Mouse (Mus musculus) kidney, embryonic 16.5 days (tissue): ENCODE results near the gene Aifm1. TPM values are rescaled to one million over a fixed set of nuclear protein-coding genes. Genes with fewer than 3 reads are reported as not detected.

ENCODE experiments used
- ATAC-seq: fragments of 200-750 bp; cut with Nextera tagmentation; 2 replicates; pipeline ENCODE4 v1.8.0; 2017; ENCODE audit warnings: moderate TSS enrichment; ENCODE audit not compliant: low FRiP score, low TSS enrichment
- H3K27ac ChIP-seq: fragments of 300-500 bp; sonication (generic); 2 replicates; pipeline ENCODE4 v1.5.1; 2014; ENCODE audit warnings: low read length
- H3K27me3 ChIP-seq: fragments of 300-500 bp; sonication (generic); 2 replicates; pipeline ENCODE4 v1.6.1; 2014; ENCODE audit warnings: low read length, control low read depth, mixed read lengths; ENCODE audit not compliant: insufficient read depth
- H3K36me3 ChIP-seq: fragments of 300-500 bp; sonication (generic); 2 replicates; pipeline ENCODE4 v1.6.1; 2014; ENCODE audit warnings: low read length, control low read depth, mixed read lengths; ENCODE audit not compliant: insufficient read depth
- H3K4me1 ChIP-seq: fragments of 300-500 bp; sonication (generic); 2 replicates; pipeline ENCODE4 v1.6.1; 2014; ENCODE audit warnings: low read length, control low read depth, mixed read lengths; ENCODE audit not compliant: insufficient read depth
- H3K4me2 ChIP-seq: fragments of 300-500 bp; sonication (generic); replicated peaks from 2 replicates; pipeline ENCODE4 v1.6.1; 2014; ENCODE audit warnings: low read depth, low read length
- H3K4me3 ChIP-seq: fragments of 300-500 bp; sonication (generic); 2 replicates; pipeline ENCODE4 v1.5.1; 2014; ENCODE audit warnings: mild to moderate bottlenecking, low read length
- H3K9ac ChIP-seq: fragments of 300-500 bp; sonication (generic); replicated peaks from 2 replicates; pipeline ENCODE4 v1.6.1; 2014; ENCODE audit warnings: low read length
- H3K9me3 ChIP-seq: fragments of 300-500 bp; sonication (generic); 2 replicates; pipeline ENCODE4 v1.6.1; 2016; ENCODE audit warnings: low read length, control low read depth
- WGBS: fragments of 180-500 bp; shearing (Covaris S2); extraction: QIAGEN DNeasy Blood & Tissue Kit; methylation state at CpG from one replicate; pipeline ENCODE4 v1.1.7; 2014; 5-methylcytosine and 5-hydroxymethylcytosine counted together
- polyA plus RNA-seq: library from polyadenylated mRNA; unstranded; fragments of >200 nt; fragmentation: Nextera tagmentation; extraction: Ambion mirVana; gene quantifications from 2 replicates; pipeline ENCODE4 v1.2.1, GENCODE M21; 2015

Aifm1 gene
- polyA plus RNA-seq, 1 experiment from 2014 or later = 105 TPM

DNA sequence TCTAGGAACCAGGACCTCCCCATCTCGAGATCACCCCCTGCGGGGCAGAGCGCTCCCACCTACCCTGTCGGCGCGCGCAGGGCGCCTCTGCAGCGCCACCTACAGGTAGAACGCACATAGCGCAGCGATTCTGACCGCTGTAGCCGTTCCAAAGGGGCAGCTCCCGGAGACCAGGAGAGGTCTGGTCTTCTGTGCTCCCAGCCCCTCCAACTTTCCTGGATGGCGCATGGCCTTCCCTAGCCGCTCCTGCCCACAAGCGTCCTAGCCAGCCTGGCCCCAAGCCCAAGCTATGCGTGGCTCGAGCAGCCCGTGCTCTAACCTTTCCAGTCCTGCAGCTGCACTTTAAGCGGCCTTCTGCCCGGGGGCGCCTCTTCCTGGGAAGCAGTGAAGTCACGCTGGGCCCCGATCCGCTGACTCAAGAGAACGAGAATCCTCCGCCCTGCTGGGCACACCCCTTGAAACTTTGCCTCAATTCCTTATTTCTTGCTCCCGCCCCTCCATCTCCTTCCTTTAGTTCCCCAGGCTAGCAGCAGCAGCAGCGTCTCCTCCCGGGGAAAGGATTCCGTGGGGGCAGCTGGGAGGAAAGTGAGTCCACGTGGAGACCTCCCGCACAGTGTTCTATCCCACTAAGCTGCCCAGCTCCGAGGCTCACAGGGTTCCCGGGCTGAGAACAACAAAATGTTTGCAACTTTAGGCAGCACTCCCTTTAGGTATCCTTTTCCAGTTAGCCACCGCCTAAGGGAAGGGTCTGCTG is 50.4 kb downstream of the Aifm1 start, which contains the start of gene Elf4:
Gene Elf4 (minus strand): TSS at position 379 of the 754 bp plus-strand sequence.
- 25% methylated on average over 37 of the region's 38 CpGs for WGBS
- peaks cover 3% of the 10 kb centered on the region; the same call in 1 of the 2 replicates for H3K27me3 ChIP-seq
- H3K9ac ChIP-seq = peak within 1 kb of the TSS; percentile 63

DNA sequence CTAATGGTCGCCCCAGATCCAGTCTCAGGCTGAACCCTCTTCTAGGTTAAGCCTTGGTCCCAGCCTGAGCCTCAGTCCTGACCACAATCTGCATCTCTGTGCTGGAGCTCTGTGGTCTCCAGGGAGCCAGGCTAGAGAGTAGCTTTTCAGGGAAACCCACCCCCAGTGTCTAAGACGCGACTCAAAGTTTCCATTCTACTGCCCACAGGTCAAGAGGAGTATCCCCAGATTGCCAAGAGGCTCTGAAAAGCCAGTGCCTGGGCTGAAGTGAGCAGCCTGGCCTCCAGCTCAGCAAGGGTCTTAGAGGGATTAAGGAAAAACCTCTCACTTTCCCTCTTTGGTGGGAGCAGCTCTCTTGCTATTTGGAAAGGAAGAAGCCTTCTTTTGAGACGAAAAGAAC is 51.1 kb downstream of the Aifm1 start:
- Histone ChIP-seq H3K36me3 (no peaks in the 10 kb centered on the region), H3K4me3 (peak overlapping the region; percentile 42), H3K9me3 (no peaks in the 10 kb centered on the region), H3K4me1 (no peaks in the 10 kb centered on the region), H3K27me3 (peaks cover 3% of the 10 kb centered on the region; the same call in 1 of the 2 replicates), H3K27ac (no peak overlapping the region), H3K4me2 (peak overlapping the region; percentile 65), H3K9ac (no peak overlapping the region)
- ATAC-seq = peak; percentile 14; the same call in 1 of the 2 replicates
- 27% methylated on average over 4 of the region's 4 CpGs for WGBS

More for the DNA sequence above, 50.4 kb downstream of the Aifm1 start, which contains the start of gene Elf4:
- Histone ChIP-seq H3K27ac (no peak within 1 kb of the TSS), H3K4me1 (no peaks in the 10 kb centered on the region), H3K36me3 (no peaks in the 10 kb centered on the region), H3K4me2 (peak within 1 kb of the TSS; percentile 65), H3K4me3 (peak within 1 kb of the TSS; percentile 42), H3K9me3 (no peaks in the 10 kb centered on the region)
- ATAC-seq = peak; percentile 90

- Histone ChIP-seq H3K4me1 (no peaks in the 10 kb centered on the region), H3K36me3 (no peaks in the 10 kb centered on the region), H3K4me2 (no peak overlapping the region), H3K9ac (no peak overlapping the region), H3K27ac (no peak overlapping the region), H3K4me3 (no peak overlapping the region), H3K9me3 (no peaks in the 10 kb centered on the region), H3K27me3 (peaks cover 3% of the 10 kb centered on the region; the same call in 1 of the 2 replicates)
- no peak for ATAC-seq
- WGBS = 63% methylated on average over 4 of the region's 4 CpGs
These were observed 52.4 kb downstream of the Aifm1 start for GRCm38 (mm10) chrX:48461006-48461405.

GRCm38 (mm10) chrX:48460496-48460895 is 52.9 kb downstream of the Aifm1 start:
- no peaks in the 10 kb centered on the region for H3K9me3 ChIP-seq
- peaks cover 3% of the 10 kb centered on the region; the same call in 1 of the 2 replicates for H3K27me3 ChIP-seq
- H3K4me3 ChIP-seq = no peak overlapping the region
- 77% methylated on average over 7 of the region's 7 CpGs for WGBS
- no peak overlapping the region for H3K4me2 ChIP-seq
- no peaks in the 10 kb centered on the region for H3K36me3 ChIP-seq
- ATAC-seq = no peak
- H3K27ac ChIP-seq = no peak overlapping the region
- H3K9ac ChIP-seq = no peak overlapping the region
- no peaks in the 10 kb centered on the region for H3K4me1 ChIP-seq

DNA sequence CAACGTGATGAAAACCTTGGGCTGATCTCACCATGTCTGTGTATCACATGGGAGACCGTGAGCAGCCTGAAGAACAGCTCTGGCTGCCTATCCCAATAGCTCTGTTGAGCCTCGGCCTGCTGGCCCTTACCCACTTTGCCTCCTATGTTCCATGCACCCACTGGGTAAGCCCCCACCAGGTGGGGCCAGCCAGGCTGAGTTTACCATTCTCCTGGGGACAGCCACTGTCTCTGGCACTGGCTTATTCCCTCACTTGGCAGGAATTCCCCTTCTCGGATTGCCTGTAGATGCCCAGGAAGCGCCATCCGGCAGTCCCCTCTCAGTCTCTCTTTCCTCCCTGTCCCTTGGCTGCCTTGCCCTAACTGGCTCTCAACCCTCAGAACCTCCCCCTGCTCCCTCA is 56.4 kb downstream of the Aifm1 start:
- Histone ChIP-seq H3K4me2 (no peak overlapping the region), H3K27me3 (peaks cover 3% of the 10 kb centered on the region; the same call in 1 of the 2 replicates), H3K36me3 (no peaks in the 10 kb centered on the region), H3K4me3 (no peak overlapping the region), H3K9me3 (no peaks in the 10 kb centered on the region), H3K27ac (no peak overlapping the region), H3K4me1 (no peaks in the 10 kb centered on the region), H3K9ac (no peak overlapping the region)
- WGBS = 68% methylated on average over 6 of the region's 6 CpGs
- no peak for ATAC-seq

- no peak for ATAC-seq
- H3K9me3 ChIP-seq = no peaks in the 10 kb centered on the region
- no peaks in the 10 kb centered on the region for H3K36me3 ChIP-seq
- H3K4me2 ChIP-seq = peak overlapping the region; percentile 51
- H3K27ac ChIP-seq = no peak overlapping the region
- WGBS = 43% methylated on average over 9 of the region's 9 CpGs
- peak overlapping the region; percentile 55; the same call in 1 of the 2 replicates for H3K4me3 ChIP-seq
- no peaks in the 10 kb centered on the region for H3K27me3 ChIP-seq
- no peak overlapping the region for H3K9ac ChIP-seq
- peaks cover 1% of the 10 kb centered on the region; the same call in 1 of the 2 replicates for H3K4me1 ChIP-seq
These were observed 58.3 kb downstream of the Aifm1 start for GRCm38 (mm10) chrX:48455018-48455417.

- Histone ChIP-seq H3K4me3 (peak overlapping the region; percentile 55), H3K36me3 (no peaks in the 10 kb centered on the region), H3K27ac (no peak overlapping the region), H3K4me1 (peaks cover 6% of the 10 kb centered on the region; the same call in 1 of the 2 replicates), H3K9me3 (no peaks in the 10 kb centered on the region), H3K4me2 (peak overlapping the region; percentile 51), H3K9ac (0 out of 2 replicates have a peak overlapping the region, but pooled peaks have one; percentile 46), H3K27me3 (no peaks in the 10 kb centered on the region)
- 19% methylated on average over 18 of the region's 21 CpGs for WGBS
- ATAC-seq = peak; percentile 79
These were observed 58.9 kb downstream of the Aifm1 start for GRCm38 (mm10) chrX:48454495-48454878.

- Histone ChIP-seq H3K27ac (peak overlapping the region; percentile 29; the same call in 1 of the 2 replicates), H3K4me3 (peak overlapping the region; percentile 55), H3K27me3 (no peaks in the 10 kb centered on the region), H3K4me2 (peak overlapping the region; percentile 51), H3K4me1 (peaks cover 6% of the 10 kb centered on the region; the same call in 1 of the 2 replicates), H3K9me3 (no peaks in the 10 kb centered on the region), H3K36me3 (no peaks in the 10 kb centered on the region), H3K9ac (peak overlapping the region; percentile 67)
- ATAC-seq = peak; percentile 85
- WGBS = 20% methylated on average over 40 of the region's 91 CpGs
These were observed 59.4 kb downstream of the Aifm1 start for GRCm38 (mm10) chrX:48453736-48454494.

GRCm38 (mm10) chrX:48452931-48453673 is 60.3 kb downstream of the Aifm1 start:
- peak overlapping the region; percentile 51 for H3K4me2 ChIP-seq
- H3K36me3 ChIP-seq = no peaks in the 10 kb centered on the region
- peak overlapping the region; percentile 67 for H3K9ac ChIP-seq
- peak overlapping the region; percentile 29; the same call in 1 of the 2 replicates for H3K27ac ChIP-seq
- no peaks in the 10 kb centered on the region for H3K27me3 ChIP-seq
- ATAC-seq = peak; percentile 40
- H3K4me1 ChIP-seq = peaks cover 6% of the 10 kb centered on the region; the same call in 1 of the 2 replicates
- WGBS = 23% methylated on average over 64 of the region's 71 CpGs
- no peaks in the 10 kb centered on the region for H3K9me3 ChIP-seq
- peak overlapping the region; percentile 55 for H3K4me3 ChIP-seq
